Mouse (Mus musculus) spleen, embryonic (tissue): ENCODE results near the gene Foxi2.

Experiments
- CTCF ChIA-PET: fragments of 350-600 bp; sonication (Branson Sonifier 250); formaldehyde crosslinking; loops from one replicate; lab custom pipeline; 2022; lab: Charles Lee

The Foxi2 gene

GRCm38 (mm10) chr7:135410237-135410965 is at the start of gene Foxi2:
Gene Foxi2 (plus strand): TSS chr7:135410308.
- CTCF ChIA-PET: no interaction called here

- CTCF ChIA-PET: no interaction called here
Measured at GRCm38 (mm10) chr7:135364606-135365005, 45.5 kb upstream of the Foxi2 start.

GRCm38 (mm10) chr7:135376048-135376447 is 34.1 kb upstream of the Foxi2 start:
- CTCF ChIA-PET: no interaction called here

GRCm38 (mm10) chr7:135376932-135377331 is 33.2 kb upstream of the Foxi2 start:
- CTCF ChIA-PET: no interaction called here

GRCm38 (mm10) chr7:135378331-135378730 is 31.8 kb upstream of the Foxi2 start:
- CTCF ChIA-PET: no interaction called here

GRCm38 (mm10) chr7:135389039-135389438 is 21.1 kb upstream of the Foxi2 start:
- CTCF ChIA-PET: no interaction called here

GRCm38 (mm10) chr7:135392949-135393542 is 17.1 kb upstream of the Foxi2 start:
- CTCF ChIA-PET: no interaction called here

- CTCF ChIA-PET: no interaction called here
Measured at GRCm38 (mm10) chr7:135394436-135394835, 15.7 kb upstream of the Foxi2 start.

GRCm38 (mm10) chr7:135395242-135395641 is 14.9 kb upstream of the Foxi2 start:
- CTCF ChIA-PET: no interaction called here

GRCm38 (mm10) chr7:135397096-135397495 is 13.0 kb upstream of the Foxi2 start:
- CTCF ChIA-PET: no interaction called here

GRCm38 (mm10) chr7:135397874-135398273 is 12.2 kb upstream of the Foxi2 start:
- CTCF ChIA-PET: no interaction called here

GRCm38 (mm10) chr7:135403416-135403815 is 6.7 kb upstream of the Foxi2 start:
- CTCF ChIA-PET: interaction anchor here (0.9 kb wide), 1 partner anchor 82 kb away, joined by 5 read pairs; no protein-coding TSS in a partner anchor

GRCm38 (mm10) chr7:135406761-135407160 is 3.3 kb upstream of the Foxi2 start:
- CTCF ChIA-PET: no interaction called here

GRCm38 (mm10) chr7:135408501-135408900 is 1.6 kb upstream of the Foxi2 start:
- CTCF ChIA-PET: no interaction called here

GRCm38 (mm10) chr7:135412357-135412756 is 2.2 kb downstream of the Foxi2 start:
- CTCF ChIA-PET: no interaction called here

- CTCF ChIA-PET: no interaction called here
Measured at GRCm38 (mm10) chr7:135428840-135429239, 18.7 kb downstream of the Foxi2 start.

GRCm38 (mm10) chr7:135430903-135431302 is 20.8 kb downstream of the Foxi2 start:
- CTCF ChIA-PET: no interaction called here

- CTCF ChIA-PET: no interaction called here
Measured at GRCm38 (mm10) chr7:135443903-135444302, 33.8 kb downstream of the Foxi2 start.

- CTCF ChIA-PET: no interaction called here
Measured at GRCm38 (mm10) chr7:135451340-135451739, 41.2 kb downstream of the Foxi2 start.

- CTCF ChIA-PET: no interaction called here
Measured at GRCm38 (mm10) chr7:135452366-135452765, 42.3 kb downstream of the Foxi2 start.

GRCm38 (mm10) chr7:135453690-135454089 is 43.6 kb downstream of the Foxi2 start:
- CTCF ChIA-PET: no interaction called here
